Mouse (Mus musculus): ENCODE results near the gene Igfbp7. TPM values are rescaled to one million over a fixed set of nuclear protein-coding genes. Genes with fewer than 3 reads are reported as not detected.

The Igfbp7 gene
- total RNA-seq, 2 experiments from 2014 or later = 664 to 746 TPM

DNA sequence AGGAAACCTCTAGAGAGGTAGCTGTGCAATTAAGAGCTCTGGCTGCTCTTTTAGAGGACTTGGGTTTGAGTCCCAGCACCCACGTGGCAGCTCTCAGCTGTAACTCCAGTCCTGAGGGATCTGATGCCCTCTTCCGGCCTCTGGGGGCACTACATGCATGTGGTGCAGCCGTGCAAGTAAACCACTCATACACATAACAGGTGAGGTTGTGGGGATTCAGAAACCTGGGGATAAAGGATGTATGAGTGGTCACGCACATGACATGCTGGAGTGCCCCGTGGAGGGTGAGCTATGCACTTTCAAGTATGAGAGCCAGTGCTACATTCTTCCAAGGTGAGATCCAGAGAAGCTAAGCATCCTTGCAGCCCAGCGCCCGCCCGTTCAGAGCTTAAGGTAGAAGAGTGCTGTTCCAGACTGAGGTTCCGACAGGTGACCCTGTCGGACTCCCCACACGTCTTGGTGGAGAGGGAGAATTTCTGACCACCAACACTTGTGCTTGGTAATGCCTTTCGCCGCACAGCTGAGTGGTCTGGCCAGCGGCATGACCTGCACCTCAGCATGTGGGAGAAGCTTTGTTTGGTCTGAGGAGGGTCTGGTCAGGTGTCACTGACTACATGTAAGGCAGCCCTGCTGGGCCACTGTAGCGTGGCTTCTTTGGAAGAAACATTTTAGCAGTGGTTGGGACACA is 57.7 kb downstream of the Igfbp7 start:
- no peak for DNase-seq

- no peak for DNase-seq
Observed at GRCm38 (mm10) chr5:77348901-77349300, 58.9 kb downstream of the Igfbp7 start.

DNA sequence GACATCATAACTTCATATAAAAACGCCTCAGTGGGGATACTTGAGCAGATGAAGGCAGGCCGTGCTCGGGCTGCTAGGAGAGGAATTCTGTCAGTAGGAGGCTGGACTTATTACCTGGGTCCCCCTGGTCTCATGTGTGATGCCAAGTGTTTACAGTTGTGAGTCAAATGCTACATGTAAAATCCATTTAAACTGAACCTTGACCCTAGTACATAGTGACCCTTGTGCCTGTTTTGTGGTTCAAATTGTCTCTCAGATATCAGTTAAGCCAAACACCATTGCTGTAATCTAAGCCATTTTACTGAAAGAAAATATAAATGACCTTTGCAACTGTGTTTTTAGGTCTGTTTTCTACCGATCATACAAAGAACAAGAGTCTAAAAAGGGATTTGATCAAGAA is 67.8 kb downstream of the Igfbp7 start:
- DNase-seq = no peak

GRCm38 (mm10) chr5:77330154-77330553 is 77.7 kb downstream of the Igfbp7 start:
- DNase-seq = no peak

DNA sequence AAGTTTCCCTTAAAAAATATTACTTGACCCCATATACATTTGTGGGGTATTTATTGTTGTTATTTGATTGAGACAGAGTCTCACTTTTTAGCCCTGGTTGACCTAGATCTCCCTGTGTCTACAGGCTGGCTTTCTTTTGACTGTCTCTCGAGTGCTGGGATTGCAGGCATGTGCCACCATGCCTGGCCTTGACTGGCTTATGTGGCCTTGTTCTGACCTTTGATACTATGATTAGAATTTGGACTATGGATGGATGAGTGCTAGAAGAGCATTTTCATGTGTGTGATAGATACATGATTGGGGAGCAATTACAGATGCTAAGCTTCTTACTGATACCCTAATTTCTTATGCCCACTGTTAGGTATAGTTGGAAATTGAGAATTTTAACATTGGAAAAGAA is 82.9 kb downstream of the Igfbp7 start:
- no peak for DNase-seq

- no peak for DNase-seq
Observed at GRCm38 (mm10) chr5:77314986-77315385, 92.9 kb downstream of the Igfbp7 start.

- no peak for DNase-seq
Observed at GRCm38 (mm10) chr5:77314206-77314605, 93.6 kb downstream of the Igfbp7 start.

DNA sequence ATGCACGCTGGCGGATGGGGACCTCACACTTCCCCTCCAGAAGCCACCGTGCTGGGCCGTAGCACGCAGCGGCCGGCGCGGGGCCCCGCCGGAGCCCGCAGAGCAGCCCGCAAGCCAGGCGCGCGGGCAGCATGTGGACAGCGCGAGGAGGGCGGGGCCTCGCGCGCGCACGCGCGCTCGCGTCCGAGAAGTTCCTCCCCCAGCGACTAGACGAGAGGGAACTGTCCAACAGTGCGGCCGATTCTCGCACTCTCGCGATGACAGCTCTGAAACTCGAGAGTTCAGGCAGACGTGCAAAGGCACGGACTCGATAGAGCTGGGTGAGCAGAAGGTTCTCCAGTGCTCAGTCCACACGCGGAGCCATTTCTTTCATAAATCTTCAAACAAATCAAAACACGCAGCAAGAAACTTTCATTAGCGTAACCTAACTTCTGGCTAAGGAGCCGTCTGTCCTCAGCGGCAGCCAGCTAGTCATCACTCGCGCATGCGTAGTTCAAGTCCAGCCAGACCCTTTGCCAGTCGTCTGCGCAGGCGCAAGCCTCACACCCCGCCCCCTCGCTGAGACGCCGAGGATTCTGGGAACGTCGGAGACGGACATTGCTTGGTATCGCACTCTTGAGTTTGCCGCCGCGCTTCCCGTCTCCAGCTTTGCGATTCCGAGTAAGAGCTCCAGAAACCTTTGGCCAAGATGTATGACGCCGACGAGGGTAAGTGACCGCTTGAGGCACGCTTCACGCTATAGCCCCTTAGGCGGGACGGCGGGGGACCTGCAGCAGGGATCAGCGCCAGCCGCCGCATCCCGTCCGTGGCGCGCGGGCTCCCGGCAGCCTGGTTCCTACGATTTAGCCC is 97.7 kb downstream of the Igfbp7 start, which contains the start of the genes Noa1 and Polr2b:
Gene Noa1 (minus strand): TSS at position 161 of the 849 bp plus-strand sequence.
Gene Polr2b (plus strand): TSS at position 224 of the 849 bp plus-strand sequence.
- peak; percentile 99 for DNase-seq

DNA sequence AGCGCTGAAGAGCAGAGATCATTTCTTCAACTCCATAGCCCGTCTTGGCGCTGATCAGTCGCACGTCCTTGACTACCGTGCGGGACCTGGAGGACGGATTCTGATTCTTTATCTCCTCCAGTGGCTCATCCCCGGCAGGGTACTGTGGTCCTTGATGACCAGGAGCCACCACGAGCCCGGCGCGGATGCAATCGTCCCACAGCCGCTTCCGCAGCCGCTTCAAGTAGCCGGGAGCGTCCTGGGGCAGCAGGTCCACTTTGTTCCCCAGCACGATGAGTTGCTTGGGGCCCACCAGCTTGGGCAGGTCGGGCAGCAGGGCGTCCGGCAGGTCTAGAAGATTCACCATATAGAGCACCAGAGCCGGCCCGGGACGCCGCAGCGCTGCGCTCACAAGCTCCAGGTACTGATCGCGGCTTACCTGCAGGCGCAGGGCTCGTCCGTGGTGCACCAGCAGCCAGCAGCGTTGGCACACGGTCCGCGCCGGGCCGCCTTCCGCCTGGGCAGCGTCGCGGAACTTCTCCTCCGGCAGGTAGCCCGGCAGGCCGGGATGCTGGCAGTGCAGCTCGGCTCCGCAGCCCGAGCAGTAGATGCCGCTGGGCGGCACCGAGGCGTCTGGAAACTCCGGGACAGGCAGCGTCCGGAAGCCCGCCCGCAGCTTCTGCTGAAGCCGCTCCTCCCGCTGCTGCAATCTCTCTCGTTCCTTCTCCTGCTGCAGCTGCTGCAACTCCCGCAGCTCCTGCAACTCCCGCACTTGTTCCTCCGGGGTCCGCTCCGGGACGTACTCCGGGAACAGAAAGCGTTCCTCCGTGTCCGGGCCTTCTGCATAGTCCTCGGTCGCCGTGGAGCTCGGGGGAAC is 98.6 kb downstream of the Igfbp7 start:
- DNase-seq = peak; percentile 47

DNA sequence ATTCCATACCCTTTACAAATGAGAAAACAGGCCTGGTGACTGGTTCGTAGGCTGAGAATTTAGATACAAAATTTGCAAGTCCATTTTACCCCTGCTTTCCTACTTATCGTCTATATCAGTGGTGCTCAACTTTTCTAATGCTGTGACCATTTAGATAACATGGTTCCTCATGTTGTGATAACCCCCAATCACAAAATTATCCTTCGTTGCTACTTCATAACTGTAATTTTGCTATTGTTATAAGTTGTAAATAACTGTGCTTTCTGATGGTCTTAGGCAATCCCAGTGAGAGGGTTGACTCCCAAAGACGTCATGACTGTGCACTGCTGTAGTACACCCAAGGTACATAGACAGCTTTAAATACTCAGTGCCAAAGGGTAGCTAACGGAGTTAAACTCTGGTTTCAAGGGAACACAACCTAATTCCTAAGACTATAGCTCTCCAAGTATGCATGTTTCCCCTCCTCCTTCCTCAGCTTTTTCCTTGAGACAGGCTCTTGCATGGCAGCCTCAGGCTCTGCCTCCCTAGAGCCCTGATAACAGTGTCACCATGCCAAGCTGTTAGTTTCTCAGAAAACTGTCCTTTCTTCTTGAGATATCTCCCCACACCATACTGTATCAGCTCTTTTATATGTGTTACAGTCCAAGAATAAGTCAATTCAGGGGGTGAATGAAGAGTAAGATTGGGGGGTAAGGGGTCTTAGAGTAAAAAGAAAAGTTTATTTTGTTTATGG is 99.9 kb downstream of the Igfbp7 start:
- DNase-seq = no peak

DNA sequence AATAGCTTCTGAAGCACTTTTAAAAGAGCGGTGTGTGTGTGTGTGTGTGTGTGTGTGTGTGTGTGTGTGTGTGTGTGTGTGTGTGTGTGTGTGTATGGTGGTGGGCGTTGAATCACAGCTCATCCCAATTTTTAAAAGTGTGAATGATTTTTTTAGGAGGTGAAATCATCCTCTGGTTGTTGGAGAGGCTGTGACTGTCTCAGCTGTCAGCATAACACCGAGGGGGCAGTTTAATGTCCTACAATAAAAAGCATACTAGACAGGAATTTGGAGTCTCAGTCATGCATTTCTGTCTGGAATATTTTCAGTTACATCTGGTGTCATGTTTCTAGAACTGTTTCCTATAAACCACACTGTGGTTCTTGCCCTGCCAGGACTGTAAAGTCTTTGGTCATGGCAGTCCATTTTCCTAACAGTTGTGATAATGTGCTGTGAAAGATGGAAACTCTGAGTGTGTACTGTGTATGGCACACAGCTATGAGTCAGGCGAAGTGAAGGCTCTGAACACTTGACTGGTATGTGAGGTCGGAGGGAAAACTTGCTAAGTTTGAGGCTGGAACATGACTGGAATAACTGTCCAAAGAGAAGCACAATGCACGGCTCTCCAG is 106.4 kb downstream of the Igfbp7 start:
- no peak for DNase-seq

DNA sequence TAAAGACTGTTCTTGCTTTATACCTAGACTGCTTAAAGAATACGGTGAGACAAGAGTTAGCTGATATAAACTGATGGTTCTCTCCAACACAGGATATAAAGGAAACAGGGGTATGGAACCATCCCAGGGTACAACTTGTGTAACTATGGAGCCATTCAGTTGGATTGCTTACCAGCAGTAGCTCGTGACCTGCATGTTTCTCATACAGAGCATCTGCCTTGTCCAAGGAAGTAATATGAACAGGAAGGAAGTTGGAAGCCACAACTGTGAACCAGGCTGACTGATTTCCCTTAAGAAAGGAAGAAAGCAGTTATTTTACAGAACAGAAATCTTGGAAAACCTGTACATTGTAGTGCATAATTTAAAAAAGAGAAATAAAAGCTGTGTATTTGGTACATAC is 108.4 kb downstream of the Igfbp7 start:
- no peak for DNase-seq

Other genes starting within 250 kb of the Igfbp7 start
- under 1 TPM in 1 of 2 experiments, not detected in 1; 0.85 TPM for gene Spink2, start 196.6 kb downstream of the Igfbp7 start, total RNA-seq (2021)
- 10 to 100 TPM; 26.3 TPM for gene Rest, start 142.6 kb downstream of the Igfbp7 start, total RNA-seq (2021)
- gene Noa1, start 98.0 kb downstream of the Igfbp7 start, total RNA-seq (2021) = 10 to 100 TPM; 26.7 to 28.0 TPM
- 10 to 100 TPM; 52.2 to 55.9 TPM for gene Polr2b, start 97.9 kb downstream of the Igfbp7 start, total RNA-seq (2021)

All from adrenal gland, postnatal 10 days (tissue).